Mouse (Mus musculus) cortical plate, adult 2 months (tissue): Measurements from ENCODE around the gene 1700016C15Rik.

Experiments used
- CTCF ChIP-seq: fragments of 200-500 bp; IDR thresholded peaks from 2 replicates; pipeline ENCODE4 v1.5.1; 2011; ENCODE audit warnings: mild to moderate bottlenecking, control low read depth, low read length; ENCODE audit not compliant: insufficient read depth; ENCODE audit errors: extremely low read depth
- POLR2A ChIP-seq: fragments of 200-500 bp; IDR thresholded peaks from 2 replicates; pipeline ENCODE4 v1.6.1; 2011; ENCODE audit warnings: mild to moderate bottlenecking, low read length, control low read depth; ENCODE audit not compliant: insufficient read depth; ENCODE audit errors: extremely low read depth

DNA sequence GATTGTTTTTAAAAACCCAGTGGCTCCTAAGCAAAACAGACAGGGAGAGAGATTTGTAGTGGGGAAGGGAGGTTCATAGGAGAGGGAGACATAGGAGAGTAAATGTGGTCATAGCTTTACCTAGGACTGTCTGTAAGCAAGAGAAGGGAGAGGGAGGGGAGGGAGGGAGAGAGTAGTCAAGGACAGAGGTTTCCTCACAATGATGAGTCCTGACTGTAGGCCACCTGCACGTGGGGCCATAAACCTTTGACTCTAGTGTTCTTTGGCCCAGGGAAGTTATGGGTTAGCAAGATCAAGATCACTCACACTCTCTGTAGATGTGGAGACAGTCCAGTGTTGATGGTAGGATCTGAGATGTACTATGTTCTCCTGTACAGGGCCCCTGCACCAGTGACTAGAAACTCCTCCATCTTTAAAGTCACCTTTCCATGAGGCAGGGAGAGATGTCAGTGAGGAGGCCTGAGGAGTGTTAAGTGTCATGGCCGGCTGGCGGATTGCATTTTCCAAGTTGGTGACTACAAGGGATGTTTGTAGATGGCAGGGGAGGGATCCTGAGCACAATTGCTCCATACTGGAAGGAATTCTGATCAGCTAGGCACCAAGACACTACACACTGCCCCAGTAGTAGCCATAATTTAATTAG, 1.6 kb upstream of the 1700016C15Rik start:
- TF ChIP-seq CTCF (no peak), POLR2A (no peak)
